Mouse (Mus musculus) embryo, embryonic 10.5 days (tissue): ENCODE results near the gene Nrl.

Experiments
- DNase-seq: peaks from one replicate; pipeline ENCODE4 v3.0.0-alpha.2; 2015; ENCODE audit warnings: low spot score

The Nrl gene

GRCm38 (mm10) chr14:55524785-55525184, at the start of gene Nrl:
Gene Nrl, minus strand, starts transcription at chr14:55524981.
- no peak for DNase-seq

DNA sequence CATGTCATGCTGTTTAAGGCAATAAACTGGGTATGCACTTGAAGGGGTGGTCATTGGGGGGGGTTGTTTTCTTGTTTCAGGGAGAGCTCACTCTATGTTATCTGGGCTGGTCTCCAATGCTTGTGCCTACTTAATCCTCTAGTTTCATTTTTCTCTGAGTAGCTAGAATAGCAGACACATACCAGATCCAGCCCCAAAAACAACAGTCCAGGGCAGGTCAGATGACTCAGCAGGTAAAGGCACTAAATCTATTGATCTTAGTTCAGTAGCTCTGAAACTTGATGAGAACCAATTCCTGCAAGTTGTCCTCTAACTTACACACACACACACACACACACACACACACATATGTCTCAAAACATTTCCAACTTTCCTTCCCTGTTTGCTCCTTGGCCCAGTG, 47.0 kb upstream of the Nrl start:
- DNase-seq, result no peak

DNA sequence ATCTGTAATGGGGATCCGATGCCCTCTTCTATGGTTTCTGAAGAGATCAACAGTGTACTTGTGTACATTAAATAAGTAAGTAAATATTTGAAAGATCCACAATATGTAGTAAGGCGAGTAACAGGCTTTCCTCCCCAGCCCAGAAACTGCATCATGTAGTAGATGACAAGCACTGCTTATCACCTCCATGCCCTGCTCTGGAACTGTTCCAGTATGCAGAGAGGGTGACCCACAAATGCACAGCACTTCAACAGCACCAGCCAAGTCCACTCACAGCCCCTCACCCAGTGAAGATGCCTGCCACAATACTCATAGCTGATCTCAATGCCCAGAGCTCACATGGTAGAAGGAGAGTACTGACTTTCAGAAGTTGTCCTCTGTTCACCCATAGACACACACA, 45.8 kb upstream of the Nrl start:
- no peak for DNase-seq

GRCm38 (mm10) chr14:55567496-55567895, 42.7 kb upstream of the Nrl start:
- DNase-seq, result no peak

DNA sequence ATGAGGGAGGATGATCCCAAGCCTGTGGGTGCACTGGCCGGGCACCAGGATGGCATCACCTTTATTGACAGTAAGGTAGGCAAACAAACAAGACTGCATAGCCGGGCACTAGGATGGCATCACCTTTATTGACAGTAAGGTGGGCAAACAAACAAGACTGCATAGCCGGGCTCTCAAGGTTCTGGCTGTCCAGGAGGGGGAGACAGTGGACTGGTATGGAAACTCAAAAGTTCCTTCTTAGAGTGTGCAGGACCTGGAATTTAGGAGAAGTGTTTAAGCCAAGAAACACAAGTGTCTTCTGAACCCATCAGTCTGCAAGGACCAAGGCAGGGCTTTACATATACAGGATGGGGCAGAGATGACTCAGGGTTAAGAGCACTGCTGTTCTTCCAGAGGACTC, 41.0 kb upstream of the Nrl start:
- no peak for DNase-seq

DNA sequence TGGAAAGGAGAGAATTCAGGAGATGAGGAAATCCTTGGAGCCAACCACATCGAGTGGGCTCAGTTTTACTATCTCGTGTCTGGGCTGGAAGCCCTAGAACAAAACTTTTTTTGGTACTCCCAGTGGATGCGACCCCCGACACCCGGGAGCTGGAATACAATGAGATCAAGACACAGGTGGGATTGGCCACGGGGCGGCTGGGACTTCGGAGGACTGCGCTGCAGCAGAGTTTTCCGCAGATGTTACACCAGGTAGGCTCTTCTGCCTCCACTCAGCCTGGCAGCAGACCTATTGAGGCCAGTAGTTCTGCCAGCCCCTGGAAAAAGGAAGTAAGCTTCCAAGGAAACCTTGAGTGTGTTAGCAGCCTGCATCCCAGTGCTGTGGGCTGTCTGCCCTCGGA, 38.5 kb upstream of the Nrl start:
- DNase-seq, result no peak

- DNase-seq, result no peak
Measured at GRCm38 (mm10) chr14:55561860-55562259, 37.1 kb upstream of the Nrl start.

GRCm38 (mm10) chr14:55560202-55561073, 35.7 kb upstream of the Nrl start, which contains the start of gene A730061H03Rik:
Gene A730061H03Rik, minus strand, starts transcription at chr14:55560406.
- peak; percentile 99 for DNase-seq

- DNase-seq, result peak; percentile 96
Measured at GRCm38 (mm10) chr14:55559799-55560201, 35.0 kb upstream of the Nrl start, which contains the start of gene Dcaf11. Gene Dcaf11, plus strand, starts transcription at chr14:55560006.

DNA sequence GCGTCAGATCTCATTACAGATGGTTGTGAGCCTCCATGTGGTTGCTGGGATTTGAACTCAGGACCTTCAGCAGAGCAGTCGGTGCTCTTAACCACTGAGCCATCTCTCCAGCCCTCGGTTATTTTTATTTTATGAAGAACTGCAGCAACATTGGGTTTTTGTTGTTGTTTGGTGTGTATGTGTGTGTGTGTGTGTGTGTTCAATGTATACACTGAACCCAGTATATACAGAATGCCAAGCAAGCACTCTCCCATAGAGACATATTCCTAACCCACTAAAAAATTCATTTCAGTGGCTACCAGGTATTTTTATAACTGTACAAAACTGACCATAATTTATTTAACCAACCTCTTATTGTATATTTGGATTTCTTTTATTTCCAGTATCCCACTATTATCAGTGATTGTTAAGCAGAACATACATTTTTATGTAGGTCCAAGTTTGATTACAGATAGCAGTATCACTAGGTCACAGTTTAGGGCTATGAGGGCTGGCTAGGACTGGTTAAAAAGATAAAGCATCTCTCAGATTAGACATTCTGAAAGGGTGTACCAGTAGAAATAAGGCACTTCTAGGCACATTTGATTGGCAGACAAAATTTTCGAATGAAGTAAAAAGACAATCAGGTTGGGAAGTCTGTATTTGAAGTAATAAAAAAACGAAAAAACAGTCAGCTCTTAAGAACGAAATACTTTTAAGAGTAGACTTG, 34.1 kb upstream of the Nrl start:
- no peak for DNase-seq

DNA sequence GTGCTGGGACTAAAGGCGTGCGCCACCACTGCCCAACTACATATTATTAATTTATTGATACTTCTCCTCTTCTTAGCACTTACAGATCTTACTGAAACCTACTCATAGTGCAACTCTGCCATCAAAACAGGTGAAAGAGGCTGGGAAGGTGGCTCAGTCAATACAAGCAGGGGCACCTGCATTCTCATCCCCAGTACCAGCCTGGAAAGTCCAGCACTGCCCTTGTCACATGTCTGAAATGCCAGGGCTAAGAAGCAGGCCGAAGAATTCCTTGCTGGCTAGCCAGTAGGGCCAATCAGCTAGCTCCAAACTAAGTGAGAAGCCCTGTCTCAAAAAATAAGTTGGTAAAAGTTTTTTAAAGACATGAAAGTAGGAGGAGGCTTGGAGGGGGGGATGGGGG, 32.8 kb upstream of the Nrl start:
- no peak for DNase-seq

GRCm38 (mm10) chr14:55557003-55557402, 32.2 kb upstream of the Nrl start:
- peak; percentile 83 for DNase-seq

DNA sequence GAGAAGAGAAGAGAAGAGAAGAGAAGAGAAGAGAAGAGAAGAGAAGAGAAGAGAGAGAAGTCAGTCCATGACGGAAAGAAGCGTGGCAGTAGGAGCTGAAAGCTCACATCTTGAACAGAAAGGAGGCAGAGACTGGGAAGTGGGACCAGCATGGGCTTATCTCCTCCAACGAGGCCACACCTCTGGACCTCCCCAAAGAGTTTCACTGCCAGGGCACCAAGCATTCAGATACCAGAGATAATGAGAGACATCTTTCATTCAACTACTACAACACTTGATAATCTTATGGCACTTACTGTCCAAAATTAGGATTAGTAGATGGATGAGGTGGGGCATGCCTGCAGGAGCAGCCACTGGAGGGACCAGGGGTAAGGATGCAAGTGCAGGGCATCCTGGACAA, 31.0 kb upstream of the Nrl start:
- DNase-seq, result no peak

- no peak for DNase-seq
Measured at GRCm38 (mm10) chr14:55554635-55555034, 29.9 kb upstream of the Nrl start.

- DNase-seq, result no peak
Measured at GRCm38 (mm10) chr14:55551794-55552193, 27.0 kb upstream of the Nrl start.

DNA sequence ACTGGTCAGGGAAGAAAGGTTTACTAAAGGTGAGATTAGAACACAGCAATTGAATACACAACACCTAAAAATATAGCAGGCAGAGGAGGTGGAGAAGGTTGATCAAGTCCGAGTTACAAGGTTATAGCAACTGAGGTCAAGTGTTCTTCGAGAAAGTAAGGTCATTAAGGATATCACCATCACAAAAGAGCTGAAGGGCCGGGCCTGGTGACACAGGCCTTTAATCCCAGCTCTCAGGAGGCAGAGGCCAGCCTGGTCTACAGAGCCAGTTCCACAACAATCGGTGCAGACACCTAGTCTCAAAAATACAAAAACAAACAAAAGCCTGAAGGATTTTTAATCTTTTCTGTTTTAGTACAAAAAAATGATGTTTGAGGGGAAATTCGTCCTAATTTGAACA, 26.6 kb upstream of the Nrl start:
- DNase-seq, result no peak

DNA sequence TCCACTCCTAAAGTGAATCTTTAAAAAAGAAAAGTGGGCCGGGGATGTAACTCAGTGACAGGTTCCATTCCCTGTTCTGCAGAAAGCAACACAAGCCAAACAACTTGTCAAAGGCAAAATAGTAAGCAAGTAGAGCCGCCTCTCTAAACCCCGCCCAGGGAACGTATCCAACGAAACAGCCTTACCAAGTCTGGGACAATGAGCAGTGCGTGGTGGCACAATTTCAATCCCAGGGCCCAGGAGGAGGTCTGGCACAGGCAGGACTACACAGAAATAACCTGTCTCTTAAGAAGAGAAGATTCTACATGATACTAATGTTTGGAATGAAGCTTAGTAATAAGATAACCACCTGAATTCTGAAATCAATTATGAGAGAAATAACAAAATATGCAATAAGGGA, 25.4 kb upstream of the Nrl start:
- DNase-seq, result no peak

- no peak for DNase-seq
Measured at GRCm38 (mm10) chr14:55544334-55544733, 19.6 kb upstream of the Nrl start.

GRCm38 (mm10) chr14:55542268-55542667, 17.5 kb upstream of the Nrl start:
- no peak for DNase-seq

DNA sequence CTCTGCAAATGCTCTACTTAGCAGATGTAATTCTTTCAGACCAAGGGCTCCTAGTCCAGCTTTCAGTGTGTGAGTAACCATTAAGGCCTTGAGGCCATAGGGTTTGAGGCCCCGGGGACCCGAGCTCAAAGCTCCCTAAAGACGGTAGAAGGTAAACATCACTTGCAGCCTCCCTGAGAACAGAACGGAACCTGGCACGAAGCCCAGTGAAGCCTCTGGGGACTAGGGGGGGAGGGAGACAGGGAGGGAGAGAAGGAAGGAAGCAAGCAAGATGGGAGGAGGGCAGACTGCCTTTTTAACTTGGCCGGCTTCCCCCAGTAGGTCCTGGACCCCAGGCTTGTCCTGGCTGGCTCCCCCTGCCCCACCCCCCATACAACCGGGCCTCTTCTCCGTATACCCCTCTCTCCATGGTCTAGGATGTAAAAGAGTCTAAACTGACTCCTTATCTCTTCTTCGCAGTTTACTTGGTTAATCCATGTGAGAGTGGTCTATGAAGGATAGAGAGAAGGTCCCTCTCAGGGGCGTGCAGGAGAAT, 16.1 kb upstream of the Nrl start:
- DNase-seq, result no peak

GRCm38 (mm10) chr14:55540067-55540786, 15.4 kb upstream of the Nrl start, which contains the start of gene Pck2:
Gene Pck2, plus strand, starts transcription at chr14:55540266.
- peak; percentile 92 for DNase-seq

DNA sequence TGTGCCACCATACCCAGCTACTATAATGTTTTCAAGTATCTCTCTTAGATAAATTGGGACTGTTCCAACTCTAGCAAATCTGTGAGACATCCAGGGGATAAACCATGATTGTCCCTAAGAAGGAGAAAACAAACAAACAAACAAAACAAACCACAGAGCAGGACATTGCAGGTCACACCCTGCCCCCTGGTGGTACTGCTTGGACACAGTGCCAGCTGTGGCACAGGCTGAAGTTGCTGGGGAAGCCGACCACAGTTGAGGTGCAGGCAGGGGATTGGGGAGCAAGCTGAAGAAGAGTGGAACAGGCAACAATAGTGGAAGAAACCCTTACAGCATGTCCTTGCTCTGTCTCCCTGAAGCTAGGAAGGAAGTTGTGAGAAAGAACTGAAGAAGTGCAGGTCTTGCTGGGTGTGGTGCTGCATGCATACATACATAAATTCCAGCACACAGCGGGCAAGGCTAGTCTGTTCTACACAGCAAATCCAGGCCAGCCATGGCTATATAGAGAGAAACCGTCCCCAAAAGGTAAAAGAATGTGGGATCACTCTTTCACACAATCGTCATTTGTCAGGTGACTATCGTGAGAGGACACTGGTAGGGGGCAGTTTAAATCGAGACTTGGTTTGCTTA, 11.4 kb upstream of the Nrl start:
- DNase-seq, result peak; percentile 41
